ENCODE assay signal across 8 mouse cellular contexts in the genomic region with DNA sequence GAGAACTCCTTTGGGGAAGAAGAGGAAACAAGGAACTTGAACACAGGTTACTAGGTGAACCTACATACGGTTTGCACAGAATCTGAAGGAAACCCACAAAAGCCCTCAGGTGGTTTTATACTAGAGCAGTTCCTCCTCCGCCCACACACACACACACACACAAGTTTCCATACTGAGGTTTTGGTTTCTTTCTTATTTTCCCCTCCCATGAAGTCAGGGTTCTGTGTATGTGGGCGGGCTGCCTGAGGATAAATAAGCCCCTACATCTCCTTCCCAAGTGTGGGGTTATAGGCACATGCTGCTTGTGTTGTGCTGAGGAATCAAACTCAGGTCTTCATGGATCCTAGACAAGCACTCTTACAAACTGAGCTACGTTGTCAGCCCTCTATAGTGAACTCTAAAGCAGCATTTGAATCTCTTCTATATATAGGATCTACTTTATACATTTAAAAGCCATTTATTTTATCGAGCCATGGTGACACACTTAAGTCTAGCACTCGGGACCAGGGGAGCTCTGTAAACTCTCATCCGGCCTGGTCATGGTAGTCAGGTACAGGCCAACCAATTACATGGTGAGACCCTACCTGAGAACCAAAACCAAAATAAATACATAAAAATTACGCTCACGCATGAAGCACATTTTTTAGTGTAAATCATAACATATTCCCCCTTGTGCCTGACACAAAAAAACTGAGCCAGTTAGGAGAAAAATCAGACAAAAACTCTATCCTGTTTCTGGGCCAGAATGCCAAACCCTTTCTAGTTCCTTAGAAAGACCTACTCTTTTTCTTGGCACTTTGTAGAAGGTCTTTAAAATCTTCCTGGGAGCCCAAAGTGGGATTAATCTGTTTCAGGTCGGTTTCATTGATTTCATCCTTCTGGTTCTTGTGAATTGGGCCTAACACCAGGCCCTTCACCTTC. TPM values are rescaled to one million over a fixed set of nuclear protein-coding genes. Genes with fewer than 3 reads are reported as not detected.
A peak's percentile ranks its signal among the peaks of the same experiment; 100 is the strongest.
DNase-seq lines count a peak whose midpoint lies in the region; ATAC-seq and TF ChIP-seq lines count a peak whose summit lies in the region.

No protein-coding gene starts in this region.

- H3K9ac ChIP-seq in kidney, embryonic 14.5 days (ENCODE audit: low read depth, low read length) = peak overlapping the region; percentile 82
- peak overlapping the region; percentile 75 for H3K9ac ChIP-seq in hindbrain, embryonic 16.5 days (ENCODE audit: low read depth, low read length)
- peak overlapping the region; percentile 78 for H3K9ac ChIP-seq in midbrain, embryonic 12.5 days (replicated peaks)

- peaks cover 49% of the 10 kb centered on the region for H3K36me3 ChIP-seq in kidney, embryonic 14.5 days (ENCODE audit: control insufficient read depth, insufficient read depth, low read length)
- peaks cover 28% of the 10 kb centered on the region for H3K36me3 ChIP-seq in hindbrain, embryonic 16.5 days (ENCODE audit: control insufficient read depth, insufficient read depth, low read length)
- peaks cover 45% of the 10 kb centered on the region for H3K36me3 ChIP-seq in midbrain, embryonic 12.5 days

- no peak for TF ChIP-seq CTCF in bone marrow, adult 2 months (IDR thresholded peaks at IDR 0.05; ENCODE audit: control insufficient read depth, insufficient read depth, low read length)

- DNase-seq in kidney, postnatal 14 days = no peak
- DNase-seq in adrenal gland, postnatal 4 days (ENCODE audit: low spot score in 2 of 2) = no peak
- DNase-seq in cerebellum, adult 18-20 months = no peak
- no peak for DNase-seq in adrenal gland, adult 2 months

- peak overlapping the region; percentile 72 for H3K4me2 ChIP-seq in kidney, embryonic 14.5 days (replicated peaks; ENCODE audit: low read depth, low read length)
- H3K4me2 ChIP-seq in hindbrain, embryonic 16.5 days (ENCODE audit: low read length) = peak overlapping the region; percentile 58
- peak overlapping the region; percentile 73 for H3K4me2 ChIP-seq in midbrain, embryonic 12.5 days (replicated peaks)

- H3K4me1 ChIP-seq in kidney, embryonic 14.5 days (ENCODE audit: control insufficient read depth, insufficient read depth, low read length) = peaks cover 19% of the 10 kb centered on the region; the same call in 1 of the 2 replicates
- H3K4me1 ChIP-seq in bone marrow, adult 2 months (ENCODE audit: control insufficient read depth, insufficient read depth, low read length) = peaks cover 3% of the 10 kb centered on the region; the same call in 1 of the 2 replicates
- H3K4me1 ChIP-seq in hindbrain, embryonic 16.5 days (ENCODE audit: control insufficient read depth, insufficient read depth, low read depth, low read length) = peaks cover 23% of the 10 kb centered on the region
- peaks cover 26% of the 10 kb centered on the region for H3K4me1 ChIP-seq in midbrain, embryonic 12.5 days

- no peak for ATAC-seq in kidney, embryonic 14.5 days (ENCODE audit: low FRiP score, low TSS enrichment)
- no peak for ATAC-seq in hindbrain, embryonic 16.5 days
- no peak for ATAC-seq in midbrain, embryonic 12.5 days (ENCODE audit: low FRiP score, low read depth)

- peak overlapping the region; percentile 81 for H3K4me3 ChIP-seq in kidney, embryonic 14.5 days (ENCODE audit: low read length)
- H3K4me3 ChIP-seq in bone marrow, adult 2 months (replicated peaks; ENCODE audit: control insufficient read depth, low read depth, low read length) = peak overlapping the region; percentile 100
- peak overlapping the region; percentile 50 for H3K4me3 ChIP-seq in hindbrain, embryonic 16.5 days (ENCODE audit: low read length)
- H3K4me3 ChIP-seq in midbrain, embryonic 12.5 days = peak overlapping the region; percentile 61

- no peaks in the 10 kb centered on the region for H3K27me3 ChIP-seq in kidney, embryonic 14.5 days (ENCODE audit: control insufficient read depth, insufficient read depth, low read length)
- H3K27me3 ChIP-seq in hindbrain, embryonic 16.5 days (replicated peaks; ENCODE audit: control insufficient read depth, insufficient read depth, low read length) = no peaks in the 10 kb centered on the region
- no peaks in the 10 kb centered on the region for H3K27me3 ChIP-seq in midbrain, embryonic 12.5 days

- no peak for TF ChIP-seq POLR2A in bone marrow, adult 2 months (IDR thresholded peaks at IDR 0.05; ENCODE audit: borderline replicate concordance, control insufficient read depth, low read depth, low read length)

- peak overlapping the region; percentile 96 for H3K27ac ChIP-seq in kidney, embryonic 14.5 days (ENCODE audit: low read depth, low read length)
- peak overlapping the region; percentile 95 for H3K27ac ChIP-seq in bone marrow, adult 2 months (ENCODE audit: control insufficient read depth, insufficient read depth, low read depth, low read length, poor library complexity)
- H3K27ac ChIP-seq in hindbrain, embryonic 16.5 days (ENCODE audit: low read depth, low read length) = peak overlapping the region; percentile 85
- H3K27ac ChIP-seq in midbrain, embryonic 12.5 days (replicated peaks) = peak overlapping the region; percentile 86

- H3K9me3 ChIP-seq in kidney, embryonic 14.5 days (ENCODE audit: control insufficient read depth, low read length) = no peaks in the 10 kb centered on the region
- no peaks in the 10 kb centered on the region for H3K9me3 ChIP-seq in hindbrain, embryonic 16.5 days (ENCODE audit: control insufficient read depth, low read length)
- H3K9me3 ChIP-seq in midbrain, embryonic 12.5 days = no peaks in the 10 kb centered on the region

- 53% methylated on average over 10 of the region's 10 CpGs for WGBS in kidney, embryonic 14.5 days
- 28% methylated on average over 10 of the region's 10 CpGs for WGBS in bone marrow, adult 2 months
- 62% methylated on average over 10 of the region's 10 CpGs for WGBS in hindbrain, embryonic 16.5 days
- 67% methylated on average over 10 of the region's 10 CpGs for WGBS in midbrain, embryonic 12.5 days

RNA-seq across cellular contexts. Expression of a gene that starts 11.0 kb away (rescaled TPM):
- 114 and 123 TPM in 2 replicates for polyA plus RNA-seq in kidney, embryonic 14.5 days (2014; fragmentation: Nextera tagmentation; extraction: Ambion mirVana)
- 58.4 and 65.7 TPM in 2 replicates for polyA plus RNA-seq in bone marrow, adult 2 months (2011; ENCODE audit: insufficient read depth, insufficient read length, low replicate concordance, missing spikeins)
- 183 and 191 TPM in 2 replicates for polyA plus RNA-seq in hindbrain, embryonic 16.5 days (2015; fragmentation: Nextera tagmentation; extraction: Ambion mirVana)
- 138 and 150 TPM in 2 replicates for polyA plus RNA-seq in midbrain, embryonic 12.5 days (2016; fragmentation: Nextera tagmentation; extraction: Ambion mirVana)
- total RNA-seq in adrenal gland, postnatal 4 days (2021) = 100 to 1,000 TPM; 161 to 174 TPM
- 100 to 1,000 TPM; 202 to 548 TPM for total RNA-seq in adrenal gland, adult 2 months (2021)
- 162 and 192 TPM in 2 replicates for polyA plus RNA-seq in adrenal gland, adult 2 months (2012; rRNA removed)

RNA-seq across cellular contexts. Expression of a gene that starts 23.4 kb away (rescaled TPM):
- 82.9 and 97.3 TPM in 2 replicates for polyA plus RNA-seq in kidney, embryonic 14.5 days (2014; fragmentation: Nextera tagmentation; extraction: Ambion mirVana)
- 40.8 and 121 TPM in 2 replicates for polyA plus RNA-seq in bone marrow, adult 2 months (2011; ENCODE audit: insufficient read depth, insufficient read length, low replicate concordance, missing spikeins)
- 89.6 and 92.0 TPM in 2 replicates for polyA plus RNA-seq in hindbrain, embryonic 16.5 days (2015; fragmentation: Nextera tagmentation; extraction: Ambion mirVana)
- polyA plus RNA-seq in midbrain, embryonic 12.5 days (2016; fragmentation: Nextera tagmentation; extraction: Ambion mirVana) = 78.5 and 80.7 TPM in 2 replicates
- 10 to 100 TPM; 64.2 to 64.3 TPM for total RNA-seq in adrenal gland, postnatal 4 days (2021)
- total RNA-seq in adrenal gland, adult 2 months (2021) = 10 to 100 TPM; 54.3 to 77.1 TPM
- 23.4 and 24.0 TPM in 2 replicates for polyA plus RNA-seq in adrenal gland, adult 2 months (2012; rRNA removed)

RNA-seq across cellular contexts. Expression of a gene that starts 28.3 kb away (rescaled TPM):
- polyA plus RNA-seq in kidney, embryonic 14.5 days (2014; fragmentation: Nextera tagmentation; extraction: Ambion mirVana) = 0.70 and 2.3 TPM in 2 replicates
- 3.4 and 3.7 TPM in 2 replicates for polyA plus RNA-seq in bone marrow, adult 2 months (2011; ENCODE audit: insufficient read depth, insufficient read length, low replicate concordance, missing spikeins)
- polyA plus RNA-seq in hindbrain, embryonic 16.5 days (2015; fragmentation: Nextera tagmentation; extraction: Ambion mirVana) = 1.5 and 1.6 TPM in 2 replicates
- 3.3 and 4.5 TPM in 2 replicates for polyA plus RNA-seq in midbrain, embryonic 12.5 days (2016; fragmentation: Nextera tagmentation; extraction: Ambion mirVana)
- 1 to 10 TPM; 2.3 to 2.5 TPM for total RNA-seq in adrenal gland, postnatal 4 days (2021)
- total RNA-seq in adrenal gland, adult 2 months (2021) = under 1 TPM; 0.79 to 0.84 TPM
- not detected in 2 replicates for polyA plus RNA-seq in adrenal gland, adult 2 months (2012; rRNA removed)

RNA-seq across cellular contexts. Expression of a gene that starts 29.0 kb away (rescaled TPM):
- polyA plus RNA-seq in kidney, embryonic 14.5 days (2014; fragmentation: Nextera tagmentation; extraction: Ambion mirVana) = 114 and 128 TPM in 2 replicates
- polyA plus RNA-seq in bone marrow, adult 2 months (2011; ENCODE audit: insufficient read depth, insufficient read length, low replicate concordance, missing spikeins) = 62.1 and 83.9 TPM in 2 replicates
- 109 and 119 TPM in 2 replicates for polyA plus RNA-seq in hindbrain, embryonic 16.5 days (2015; fragmentation: Nextera tagmentation; extraction: Ambion mirVana)
- polyA plus RNA-seq in midbrain, embryonic 12.5 days (2016; fragmentation: Nextera tagmentation; extraction: Ambion mirVana) = 121 and 127 TPM in 2 replicates
- 100 to 1,000 TPM; 118 to 125 TPM for total RNA-seq in adrenal gland, postnatal 4 days (2021)
- total RNA-seq in adrenal gland, adult 2 months (2021) = 10 to 100 TPM; 80.4 to 95.4 TPM
- polyA plus RNA-seq in adrenal gland, adult 2 months (2012; rRNA removed) = 67.1 and 73.5 TPM in 2 replicates

RNA-seq across cellular contexts. Expression of a gene that starts 44.7 kb away (rescaled TPM):
- 155 and 198 TPM in 2 replicates for polyA plus RNA-seq in kidney, embryonic 14.5 days (2014; fragmentation: Nextera tagmentation; extraction: Ambion mirVana)
- polyA plus RNA-seq in bone marrow, adult 2 months (2011; ENCODE audit: insufficient read depth, insufficient read length, low replicate concordance, missing spikeins) = 488 and 589 TPM in 2 replicates
- polyA plus RNA-seq in hindbrain, embryonic 16.5 days (2015; fragmentation: Nextera tagmentation; extraction: Ambion mirVana) = 120 and 140 TPM in 2 replicates
- polyA plus RNA-seq in midbrain, embryonic 12.5 days (2016; fragmentation: Nextera tagmentation; extraction: Ambion mirVana) = 210 and 224 TPM in 2 replicates
- 100 to 1,000 TPM; 124 to 145 TPM for total RNA-seq in adrenal gland, postnatal 4 days (2021)
- total RNA-seq in adrenal gland, adult 2 months (2021) = 100 to 1,000 TPM; 102 to 165 TPM
- 43.4 and 48.0 TPM in 2 replicates for polyA plus RNA-seq in adrenal gland, adult 2 months (2012; rRNA removed)

Comparison
In these comparisons a context has a peak if more than half of its experiments do, and no peak if none do; other contexts are left out.
1. H3K4me3 ChIP-seq: peak in every context shown above with its lines; median percentile 100 in bone marrow, adult 2 months; 81 in kidney, embryonic 14.5 days; 61 in midbrain, embryonic 12.5 days; 50 in hindbrain, embryonic 16.5 days.